Mouse (Mus musculus) MEL (cell line): ENCODE results near the gene Efna4.

ENCODE experiments used
- CTCF ChIP-seq, 3 experiments: IDR thresholded peaks in 2 of 3; conservative IDR thresholded peaks in 1 of 3; 2 replicates each; pipeline ENCODE4 v1.5.1; 2011 to 2012; ENCODE audit warnings: low read length in 3 of 3, low read depth in 2 of 3, mild to moderate bottlenecking in 2 of 3, improper control_type of control experiment in 1 of 3, inconsistent platforms in 1 of 3, mixed read lengths in 1 of 3, moderate library complexity in 1 of 3; ENCODE audit not compliant: control insufficient read depth in 1 of 3, insufficient read depth in 1 of 3, poor library complexity in 1 of 3, severe bottlenecking in 1 of 3
- ETS1 ChIP-seq: IDR thresholded peaks from 2 replicates; pipeline ENCODE4 v1.6.1; 2012; ENCODE audit warnings: low read depth, mild to moderate bottlenecking, inconsistent platforms, low read length, improper control_type of control experiment, moderate library complexity
- POLR2A ChIP-seq, 2 experiments: IDR thresholded peaks; 2 replicates each; pipeline ENCODE4 v1.6.1; 2011 to 2012; ENCODE audit warnings: low read length in 2 of 2, mild to moderate bottlenecking in 2 of 2, control low read depth in 1 of 2, improper control_type of control experiment in 1 of 2, low read depth in 1 of 2, moderate library complexity in 1 of 2; ENCODE audit not compliant: control insufficient read depth in 1 of 2, insufficient read depth in 1 of 2, poor library complexity in 1 of 2
- TAL1 ChIP-seq: IDR thresholded peaks from 2 replicates; pipeline ENCODE4 v1.6.1; 2012; ENCODE audit warnings: mild to moderate bottlenecking, inconsistent platforms, low read length, moderate library complexity, mixed read lengths

GRCm38 (mm10) chr3:89354816-89355511 lies 17.1 kb upstream of the Efna4 start:
- no peak for TF ChIP-seq POLR2A (IDR thresholded peaks at IDR 0.05; ENCODE audit: control insufficient read depth in 1 of 2, insufficient read depth in 1 of 2, low read depth in 1 of 2, low read length in 2 of 2, poor library complexity in 1 of 2)
- peak; percentile 97 to 99 (median 98) for TF ChIP-seq CTCF (IDR thresholded peaks at IDR 0.05 in 2 of 3, conservative IDR thresholded peaks at IDR 0.05 in 1 of 3; ENCODE audit: control insufficient read depth in 1 of 3, insufficient read depth in 1 of 3, low read depth in 2 of 3, low read length in 3 of 3, poor library complexity in 1 of 3, severe bottlenecking in 1 of 3)
- TF ChIP-seq TAL1, result no peak
- TF ChIP-seq ETS1, result no peak
